Mouse (Mus musculus) erythroblast, embryonic 14.5 days (primary cell): Measurements from ENCODE around the gene Slc2a10.
"Not testable (repeated sequence)": the region's sequence is repeated elsewhere in the genome, so short reads cannot be mapped to it uniquely, and the experiment has no call there.

Experiments
- GATA1 ChIP-seq: IDR thresholded peaks from 2 replicates; pipeline ENCODE4 v1.6.1; 2012; ENCODE audit warnings: low read length, inconsistent platforms, mixed read lengths
- TAL1 ChIP-seq: IDR thresholded peaks from 3 replicates; pipeline ENCODE4 v1.6.1; 2012; ENCODE audit warnings: low read length, inconsistent platforms, mixed read lengths

DNA sequence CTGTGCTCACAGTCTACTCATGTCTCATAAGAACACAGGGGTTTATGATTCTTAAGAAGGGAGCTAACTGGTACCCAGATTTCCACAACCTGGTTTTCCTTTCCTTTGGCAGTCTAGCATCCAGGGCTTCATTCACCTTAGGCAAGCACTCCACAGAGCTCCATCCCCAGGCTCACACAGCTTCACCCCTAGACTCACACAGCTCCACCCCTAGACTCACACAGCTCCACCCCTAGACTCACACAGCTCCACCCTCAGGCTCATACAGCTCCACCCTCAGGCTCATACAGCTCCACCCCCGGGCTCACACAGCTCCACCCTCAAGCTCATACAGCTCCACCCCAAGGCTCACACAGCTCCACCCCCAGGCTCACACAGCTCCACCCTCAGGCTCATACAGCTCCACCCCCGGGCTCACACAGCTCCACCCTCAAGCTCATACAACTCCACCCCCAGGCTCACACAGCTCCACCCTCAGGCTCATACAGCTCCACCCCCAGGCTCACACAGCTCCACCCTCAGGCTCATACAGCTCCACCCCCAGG lies 7.4 kb downstream of the Slc2a10 start:
- not testable (repeated sequence) for TF ChIP-seq GATA1, TAL1
